Mouse (Mus musculus): ENCODE measurements at regions not wholly inside any gene's neighbourhood (a gene's known extent, or its start where the extent isn't known, plus 50 kb on each side); places are given as distances from the start of the nearest gene placed in this dataset.

DNA sequence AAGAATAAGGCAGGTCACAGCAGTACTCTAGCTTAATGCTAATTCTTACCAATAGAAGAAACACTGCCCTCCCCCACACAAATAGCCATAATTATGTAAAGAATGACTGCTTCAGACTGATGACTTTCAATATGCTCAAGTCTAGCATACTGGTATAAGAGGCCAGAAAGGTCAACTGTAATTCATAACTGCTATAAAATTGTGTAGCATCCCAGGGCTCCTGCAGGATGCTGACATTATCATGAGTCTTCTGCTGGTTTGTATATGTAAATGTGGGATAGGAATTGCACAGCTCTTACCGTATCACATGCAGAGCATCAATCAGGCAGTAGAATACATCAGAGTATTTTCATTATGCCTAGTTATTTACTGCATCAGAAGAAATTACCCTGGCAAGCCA, 774.3 kb upstream of the Gm8797 start:
- Histone ChIP-seq H3K4me3 (ENCODE audit: low read depth, low read length) (no peak overlapping the region), H3K9me3 (ENCODE audit: control insufficient read depth, low read depth, low read length) (no peaks in the 10 kb centered on the region), H3K4me2 (replicated peaks; ENCODE audit: low read depth, low read length) (no peak overlapping the region), H3K27ac (ENCODE audit: low read length) (no peak overlapping the region), H3K27me3 (ENCODE audit: control insufficient read depth, insufficient read depth, low read length) (no peaks in the 10 kb centered on the region), H3K4me1 (ENCODE audit: control insufficient read depth, insufficient read depth, low read length) (no peaks in the 10 kb centered on the region), H3K9ac (replicated peaks; ENCODE audit: low read depth, low read length) (no peak overlapping the region), H3K36me3 (ENCODE audit: control insufficient read depth, insufficient read depth, low read length) (no peaks in the 10 kb centered on the region)
- WGBS, result 47% methylated on average over 1 of the region's 1 CpGs
- ATAC-seq (ENCODE audit: insufficient number of reproducible peaks, insufficient read depth, low FRiP score, low read depth), result no peak

DNA sequence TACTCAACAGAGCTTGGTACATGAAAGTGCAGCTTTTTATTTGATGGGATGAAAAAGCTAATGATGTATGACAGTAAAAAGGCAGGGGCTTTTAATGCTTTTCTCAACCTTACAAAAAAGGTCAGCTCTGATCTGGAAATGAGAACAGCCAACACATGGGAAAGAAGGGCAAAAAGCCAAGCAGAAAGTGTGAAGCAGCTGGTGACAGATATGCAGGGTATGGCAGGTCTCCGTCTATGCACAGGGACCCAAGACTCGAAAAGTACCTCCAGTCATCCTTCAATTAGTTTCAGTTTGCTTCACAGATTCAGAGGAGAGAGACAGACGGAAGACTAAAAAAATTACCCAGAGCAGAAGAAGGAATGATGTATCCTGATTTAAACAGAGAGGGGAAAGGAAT, 732.9 kb upstream of the Gm8797 start:
- Histone ChIP-seq H3K9ac (replicated peaks; ENCODE audit: low read depth, low read length) (no peak overlapping the region), H3K27me3 (ENCODE audit: control insufficient read depth, insufficient read depth, low read length) (no peaks in the 10 kb centered on the region), H3K4me2 (replicated peaks; ENCODE audit: low read depth, low read length) (no peak overlapping the region), H3K9me3 (ENCODE audit: control insufficient read depth, low read depth, low read length) (no peaks in the 10 kb centered on the region), H3K4me3 (ENCODE audit: low read depth, low read length) (no peak overlapping the region), H3K4me1 (ENCODE audit: control insufficient read depth, insufficient read depth, low read length) (no peaks in the 10 kb centered on the region), H3K27ac (ENCODE audit: low read length) (no peak overlapping the region), H3K36me3 (ENCODE audit: control insufficient read depth, insufficient read depth, low read length) (no peaks in the 10 kb centered on the region)
- WGBS, result 63% methylated on average over 3 of the region's 3 CpGs
- ATAC-seq (ENCODE audit: insufficient number of reproducible peaks, insufficient read depth, low FRiP score, low read depth), result no peak

Measured in stomach, embryonic 14.5 days (tissue).